Comparison of ENCODE assay signal across 10 mouse cellular contexts in genomic region chr17:71125519-71125918, GRCm38 (mm10). TPM values are rescaled to one million over a fixed set of nuclear protein-coding genes. Genes with fewer than 3 reads are reported as not detected.
DNase-seq lines count a peak whose midpoint lies in the region; ATAC-seq and TF ChIP-seq lines count a peak whose summit lies in the region.
"Had no signal": no experiment of that assay in that cellular context is flagged by ENCODE, and none has a peak within 500 bp of the region (broad histone marks: within the 10 kb centered on the region; RNA-seq: fewer than 3 reads in every experiment).

No protein-coding gene starts in this region.

- H3K9me3 ChIP-seq in heart, embryonic 11.5 days (replicated peaks; ENCODE audit: control insufficient read depth, low read length), result no peaks in the 10 kb centered on the region
- no peaks in the 10 kb centered on the region for H3K9me3 ChIP-seq in lung, postnatal 0 days (ENCODE audit: low read length)
- H3K9me3 ChIP-seq: neural tube, embryonic 12.5 days had no signal

- no peak for TF ChIP-seq EP300 in lung, postnatal 0 days (IDR thresholded peaks at IDR 0.05)

- DNase-seq in heart, adult 11 months, result peak; percentile 96
- peak; percentile 41 to 47 for DNase-seq in lung, postnatal 4 days
- no peak for DNase-seq in lung, postnatal 0 days (ENCODE audit: low spot score)
- peak; percentile 68 to 79 for DNase-seq in kidney, postnatal 4 days
- DNase-seq in right cerebral cortex, postnatal 10 days (ENCODE audit: low spot score in 2 of 2), result peak; percentile 61 to 63
- DNase-seq in adrenal gland, postnatal 10 days, result no peak
- DNase-seq in cerebellum, adult 11 months, result no peak

- 66% methylated on average over 12 of the region's 12 CpGs for WGBS in heart, embryonic 11.5 days (ENCODE audit: insufficient replicate concordance)
- WGBS in lung, postnatal 0 days, result 63% methylated on average over 12 of the region's 12 CpGs

- no peak for ATAC-seq in heart, embryonic 11.5 days (replicated peaks; ENCODE audit: insufficient number of reproducible peaks, low FRiP score, low TSS enrichment)
- no peak for ATAC-seq in lung, postnatal 0 days

- H3K4me2 ChIP-seq in heart, embryonic 11.5 days, result no peak overlapping the region
- H3K4me2 ChIP-seq in lung, postnatal 0 days (replicated peaks; ENCODE audit: low read depth, low read length), result no peak overlapping the region
- H3K4me2 ChIP-seq: neural tube, embryonic 12.5 days had no signal

- no peaks in the 10 kb centered on the region for H3K27me3 ChIP-seq in heart, embryonic 11.5 days (ENCODE audit: control insufficient read depth, insufficient read depth, low read length)
- no peaks in the 10 kb centered on the region for H3K27me3 ChIP-seq in lung, postnatal 0 days (replicated peaks; ENCODE audit: insufficient read depth, low read length)
- H3K27me3 ChIP-seq: neural tube, embryonic 12.5 days had no signal

- peaks cover 6% of the 10 kb centered on the region for H3K4me1 ChIP-seq in heart, embryonic 11.5 days (ENCODE audit: control insufficient read depth, insufficient read depth, low read length)
- peaks cover 17% of the 10 kb centered on the region; the same call in 1 of the 2 replicates for H3K4me1 ChIP-seq in lung, postnatal 0 days (ENCODE audit: insufficient read depth, low read depth, low read length)

- H3K4me3 ChIP-seq in heart, embryonic 11.5 days (ENCODE audit: low read depth, low read length), result no peak overlapping the region
- H3K4me3 ChIP-seq in lung, postnatal 0 days (ENCODE audit: low read depth, low read length), result no peak overlapping the region
- H3K4me3 ChIP-seq: layer of hippocampus, adult 2 months; neural tube, embryonic 12.5 days had no signal

- no peak overlapping the region for H3K27ac ChIP-seq in heart, embryonic 11.5 days (ENCODE audit: low read depth, low read length)
- no peak overlapping the region for H3K27ac ChIP-seq in lung, postnatal 0 days (ENCODE audit: low read length)
- H3K27ac ChIP-seq: layer of hippocampus, adult 2 months; neural tube, embryonic 12.5 days had no signal

- TF ChIP-seq CTCF in lung, postnatal 0 days (IDR thresholded peaks at IDR 0.05), result no peak

- H3K9ac ChIP-seq in heart, embryonic 11.5 days (ENCODE audit: low read depth, low read length), result no peak overlapping the region
- no peak overlapping the region for H3K9ac ChIP-seq in lung, postnatal 0 days (replicated peaks; ENCODE audit: low read depth)
- H3K9ac ChIP-seq: neural tube, embryonic 12.5 days had no signal

- peaks cover 3% of the 10 kb centered on the region; the same call in 1 of the 2 replicates for H3K36me3 ChIP-seq in heart, embryonic 11.5 days (ENCODE audit: control insufficient read depth, insufficient read depth, low read length)
- H3K36me3 ChIP-seq in lung, postnatal 0 days (ENCODE audit: insufficient read depth, low read length), result no peaks in the 10 kb centered on the region
- H3K36me3 ChIP-seq: neural tube, embryonic 12.5 days had no signal

RNA-seq across cellular contexts. Expression of gene Lpin2, which starts 56.8 kb away (rescaled TPM):
- 21.9 and 22.5 TPM in 2 replicates for polyA plus RNA-seq in heart, embryonic 11.5 days (2014; fragmentation: Nextera tagmentation; extraction: Ambion mirVana)
- polyA plus RNA-seq in lung, postnatal 0 days (2015; fragmentation: Nextera tagmentation; extraction: Ambion mirVana), result 54.1 and 65.8 TPM in 2 replicates
- total RNA-seq in adrenal gland, postnatal 10 days (2021), result 10 to 100 TPM; 39.2 to 42.3 TPM

Comparison
In these comparisons a context has a peak if more than half of its experiments do, and no peak if none do; other contexts are left out.
1. DNase-seq: peak in heart, adult 11 months (single experiment), lung, postnatal 4 days (2 of 2), kidney, postnatal 4 days (2 of 2) and right cerebral cortex, postnatal 10 days (2 of 2); none in lung, postnatal 0 days (single experiment), adrenal gland, postnatal 10 days (single experiment) and cerebellum, adult 11 months (single experiment).